Mouse (Mus musculus): ENCODE data around the gene Ddx24.

Ddx24 gene

GRCm38 (mm10) chr12:103389348-103389727 lies 36.3 kb downstream of the Ddx24 start:
- no peak for DNase-seq (ENCODE audit: low spot score)

GRCm38 (mm10) chr12:103388505-103389347 lies 36.9 kb downstream of the Ddx24 start, which contains the start of gene Otub2:
TSS of gene Otub2 (plus strand) at chr12:103388682.
- DNase-seq (ENCODE audit: low spot score) = peak; percentile 86

GRCm38 (mm10) chr12:103380226-103380625 lies 45.4 kb downstream of the Ddx24 start:
- DNase-seq (ENCODE audit: low spot score) = no peak

GRCm38 (mm10) chr12:103376774-103377173 lies 48.9 kb downstream of the Ddx24 start:
- no peak for DNase-seq (ENCODE audit: low spot score)

GRCm38 (mm10) chr12:103376124-103376523 lies 49.5 kb downstream of the Ddx24 start:
- no peak for DNase-seq (ENCODE audit: low spot score)

GRCm38 (mm10) chr12:103373530-103374236 lies 51.9 kb downstream of the Ddx24 start:
- no peak for DNase-seq (ENCODE audit: low spot score)

- DNase-seq (ENCODE audit: low spot score) = peak; percentile 49
Measured at GRCm38 (mm10) chr12:103371711-103372110, 53.9 kb downstream of the Ddx24 start.

GRCm38 (mm10) chr12:103370861-103371260 lies 54.8 kb downstream of the Ddx24 start:
- no peak for DNase-seq (ENCODE audit: low spot score)

GRCm38 (mm10) chr12:103368777-103369176 lies 56.9 kb downstream of the Ddx24 start:
- DNase-seq (ENCODE audit: low spot score) = no peak

GRCm38 (mm10) chr12:103368326-103368669 lies 57.3 kb downstream of the Ddx24 start:
- DNase-seq (ENCODE audit: low spot score) = no peak

- peak; percentile 45 for DNase-seq (ENCODE audit: low spot score)
Measured at GRCm38 (mm10) chr12:103367620-103368325, 57.9 kb downstream of the Ddx24 start.

GRCm38 (mm10) chr12:103367171-103367570 lies 58.5 kb downstream of the Ddx24 start:
- no peak for DNase-seq (ENCODE audit: low spot score)

- no peak for DNase-seq (ENCODE audit: low spot score)
Measured at GRCm38 (mm10) chr12:103362336-103362735, 63.3 kb downstream of the Ddx24 start.

- DNase-seq (ENCODE audit: low spot score) = no peak
Measured at GRCm38 (mm10) chr12:103361539-103362307, 63.9 kb downstream of the Ddx24 start.

- DNase-seq (ENCODE audit: low spot score) = no peak
Measured at GRCm38 (mm10) chr12:103360812-103361211, 64.8 kb downstream of the Ddx24 start.

GRCm38 (mm10) chr12:103358951-103359801 lies 66.5 kb downstream of the Ddx24 start:
- no peak for DNase-seq (ENCODE audit: low spot score)

- DNase-seq (ENCODE audit: low spot score) = no peak
Measured at GRCm38 (mm10) chr12:103358216-103358615, 67.4 kb downstream of the Ddx24 start.

Measured in T-cell, adult 2 months (primary cell).